Mouse (Mus musculus) liver, postnatal 0 days (tissue): ENCODE measurements around the gene Pin1rt1. TPM values are rescaled to one million over a fixed set of nuclear protein-coding genes. Genes with fewer than 3 reads are reported as not detected.
A peak's percentile ranks its signal among the peaks of the same experiment; 100 is the strongest.

Experiments used
- ATAC-seq: fragments of 200-750 bp; cut with Nextera tagmentation; 2 replicates; pipeline ENCODE4 v1.8.0; 2017; ENCODE audit warnings: mild to moderate bottlenecking, moderate library complexity
- DNase-seq: peaks from one replicate; pipeline ENCODE4 v3.0.0-alpha.2; 2016
- H3K27ac ChIP-seq: fragments of 300-500 bp; sonication (generic); 2 replicates; pipeline ENCODE4 v1.5.1; 2014; ENCODE audit warnings: antibody characterized with exemption, moderate library complexity, mild to moderate bottlenecking, low read depth
- H3K27me3 ChIP-seq: fragments of 300-500 bp; sonication (generic); 2 replicates; pipeline ENCODE4 v1.6.1; 2014; ENCODE audit warnings: low read length, control low read depth, mixed read lengths; ENCODE audit not compliant: insufficient read depth
- H3K36me3 ChIP-seq: fragments of 300-500 bp; sonication (generic); replicated peaks from 2 replicates; pipeline ENCODE4 v1.6.1; 2014; ENCODE audit warnings: mild to moderate bottlenecking, control low read depth, low read length, moderate library complexity, mixed read lengths; ENCODE audit not compliant: insufficient read depth
- H3K4me1 ChIP-seq: fragments of 300-500 bp; sonication (generic); 2 replicates; pipeline ENCODE4 v1.6.1; 2014; ENCODE audit warnings: antibody characterized with exemption, mild to moderate bottlenecking, control low read depth; ENCODE audit not compliant: insufficient read depth
- H3K4me2 ChIP-seq: fragments of 300-500 bp; sonication (generic); 2 replicates; pipeline ENCODE4 v1.6.1; 2014; ENCODE audit warnings: low read depth, mild to moderate bottlenecking, low read length, moderate library complexity, mixed read lengths
- H3K4me3 ChIP-seq: fragments of 300-500 bp; sonication (generic); 2 replicates; pipeline ENCODE4 v1.5.1; 2014; ENCODE audit warnings: low read depth, low read length
- H3K9ac ChIP-seq: fragments of 300-500 bp; sonication (generic); replicated peaks from 2 replicates; pipeline ENCODE4 v1.6.1; 2014; ENCODE audit warnings: mild to moderate bottlenecking, moderate library complexity
- H3K9me3 ChIP-seq: fragments of 300-500 bp; sonication (generic); 2 replicates; pipeline ENCODE4 v1.6.1; 2016; ENCODE audit warnings: mild to moderate bottlenecking, control low read depth, low read length, mixed read lengths
- CTCF ChIP-seq: sonication (generic); IDR thresholded peaks from 2 replicates; pipeline ENCODE4 v1.5.1; 2016; ENCODE audit warnings: antibody characterized with exemption, low read depth
- EP300 ChIP-seq: IDR thresholded peaks from 2 replicates; pipeline ENCODE4 v1.6.1; 2016; ENCODE audit warnings: antibody characterized with exemption, low read depth, mild to moderate bottlenecking
- WGBS: fragments of 180-500 bp; shearing (Covaris S2); extraction: QIAGEN DNeasy Blood & Tissue Kit; methylation state at CpG from one replicate; pipeline ENCODE4 v1.1.7; 2014; ENCODE audit not compliant: insufficient replicate concordance; 5-methylcytosine and 5-hydroxymethylcytosine counted together
- polyA plus RNA-seq: library from polyadenylated mRNA; unstranded; fragments of >200 nt; fragmentation: Nextera tagmentation; extraction: Ambion mirVana; gene quantifications from 2 replicates; pipeline ENCODE4 v1.2.1, GENCODE M21; 2015

The Pin1rt1 gene
- polyA plus RNA-seq, 1 experiment from 2014 or later = not detected

DNA sequence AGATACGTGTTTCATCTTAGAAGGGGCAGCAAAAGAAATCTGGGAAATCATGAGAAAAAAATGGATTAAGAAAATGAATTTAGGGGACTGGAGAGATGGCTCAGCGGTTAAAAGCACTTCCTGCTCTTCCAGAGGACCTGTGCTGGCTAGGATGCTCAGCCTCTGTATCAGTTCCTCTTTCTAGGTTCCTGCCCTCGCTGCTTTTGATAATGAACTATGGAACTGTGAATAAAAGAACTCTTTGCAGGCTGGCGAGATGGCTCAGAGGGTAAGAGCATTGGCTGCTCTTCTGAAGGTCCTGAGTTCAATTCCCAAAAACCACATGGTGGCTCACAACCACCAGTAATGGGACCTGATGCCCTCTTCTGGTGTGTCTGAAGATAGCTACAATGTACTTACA, 25.5 kb downstream of the Pin1rt1 start:
- no peak for ATAC-seq
- WGBS = 37% methylated on average over 4 of the region's 4 CpGs
- TF ChIP-seq CTCF (no peak), EP300 (no peak)

DNA sequence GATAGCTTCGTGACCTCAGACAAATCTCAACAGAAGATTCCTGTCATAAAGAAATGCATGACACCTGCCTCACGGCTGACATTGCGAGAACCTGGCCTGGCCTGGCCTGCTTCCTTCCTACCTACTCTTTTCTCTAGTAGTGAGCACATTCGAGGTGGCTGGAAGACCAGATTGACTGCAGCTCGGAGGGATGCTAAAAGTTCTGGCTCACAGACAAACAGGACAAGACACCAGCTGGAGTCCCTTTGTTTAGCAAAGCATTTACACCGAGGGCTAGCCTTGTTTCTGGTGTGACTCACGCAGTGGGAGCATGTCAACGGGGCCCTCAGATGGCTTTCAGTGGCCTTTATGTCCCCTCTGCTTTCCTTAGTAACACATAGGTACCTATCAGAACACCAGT, 27.5 kb downstream of the Pin1rt1 start:
- WGBS = 57% methylated on average over 8 of the region's 8 CpGs
- no peaks in the 10 kb centered on the region for H3K36me3 ChIP-seq
- ATAC-seq = peak; percentile 24; the same call in 1 of the 2 replicates
- no peak overlapping the region for H3K9ac ChIP-seq
- H3K27me3 ChIP-seq = no peaks in the 10 kb centered on the region
- H3K27ac ChIP-seq = peak overlapping the region; percentile 80
- H3K4me3 ChIP-seq = no peak overlapping the region
- H3K4me2 ChIP-seq = no peak overlapping the region
- no peak for DNase-seq
- no peaks in the 10 kb centered on the region for H3K9me3 ChIP-seq
- H3K4me1 ChIP-seq = peaks cover 8% of the 10 kb centered on the region
- TF ChIP-seq EP300 = no peak
- no peak for TF ChIP-seq CTCF

More for the DNA sequence above, 25.5 kb downstream of the Pin1rt1 start:
- Histone ChIP-seq H3K27ac (no peak overlapping the region), H3K4me2 (no peak overlapping the region), H3K4me3 (no peak overlapping the region), H3K4me1 (peaks cover 8% of the 10 kb centered on the region), H3K36me3 (no peaks in the 10 kb centered on the region), H3K9ac (no peak overlapping the region), H3K9me3 (no peaks in the 10 kb centered on the region), H3K27me3 (no peaks in the 10 kb centered on the region)
- DNase-seq = no peak

DNA sequence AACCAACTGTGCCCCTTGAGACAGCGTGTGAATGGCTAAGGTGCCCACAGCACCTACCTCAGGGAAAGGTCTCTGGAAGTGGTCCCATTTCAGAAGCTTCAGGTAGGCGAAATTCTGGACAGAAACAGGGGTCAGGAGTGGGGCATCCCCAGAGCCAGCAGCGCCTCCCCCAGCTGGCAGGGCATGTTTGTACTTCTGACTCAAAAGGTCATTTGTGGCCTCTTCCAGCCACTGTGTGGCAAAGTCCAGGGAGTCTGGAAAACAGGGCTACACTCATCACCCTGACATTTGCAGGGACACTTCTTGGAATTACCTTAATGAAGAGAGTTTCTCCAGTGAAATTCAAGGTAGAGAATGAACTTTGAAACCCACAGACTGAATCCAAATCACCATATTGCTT, 27.9 kb downstream of the Pin1rt1 start:
- H3K4me1 ChIP-seq = peaks cover 8% of the 10 kb centered on the region
- H3K4me3 ChIP-seq = no peak overlapping the region
- WGBS = 48% methylated on average over 3 of the region's 3 CpGs
- H3K9ac ChIP-seq = no peak overlapping the region
- no peaks in the 10 kb centered on the region for H3K27me3 ChIP-seq
- DNase-seq (peak; percentile 53), ATAC-seq (peak; percentile 87)
- H3K36me3 ChIP-seq = no peaks in the 10 kb centered on the region; the same call in 1 of the 2 replicates
- no peak overlapping the region for H3K4me2 ChIP-seq
- H3K27ac ChIP-seq = peak overlapping the region; percentile 80
- no peaks in the 10 kb centered on the region for H3K9me3 ChIP-seq
- no peak for TF ChIP-seq EP300
- no peak for TF ChIP-seq CTCF

DNA sequence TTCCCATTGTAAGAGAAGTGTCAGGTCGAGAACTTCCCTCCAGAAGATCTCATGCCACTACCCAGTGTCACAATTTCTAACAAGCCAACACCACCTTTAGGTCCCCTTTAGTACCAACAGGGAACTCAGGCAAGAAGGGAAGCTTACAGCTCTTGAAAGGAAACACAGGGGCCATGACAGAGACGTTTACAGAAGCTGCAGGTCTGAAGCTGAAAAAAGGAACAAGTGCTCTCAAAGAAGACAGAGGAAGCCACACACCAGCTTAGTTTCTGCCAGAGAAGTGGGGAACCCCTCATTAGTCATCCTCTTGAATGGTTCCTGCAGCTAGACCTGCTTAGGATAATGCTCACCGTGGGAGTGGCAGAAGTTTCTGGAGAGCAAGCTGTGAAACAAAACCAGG, 28.9 kb downstream of the Pin1rt1 start:
- no peaks in the 10 kb centered on the region for H3K9me3 ChIP-seq
- WGBS = 26% methylated on average over 3 of the region's 3 CpGs
- no peak overlapping the region for H3K4me3 ChIP-seq
- H3K4me2 ChIP-seq = no peak overlapping the region
- TF ChIP-seq EP300 (no peak), CTCF (no peak)
- H3K27ac ChIP-seq = no peak overlapping the region
- H3K36me3 ChIP-seq = no peaks in the 10 kb centered on the region; the same call in 1 of the 2 replicates
- no peaks in the 10 kb centered on the region for H3K27me3 ChIP-seq
- no peak overlapping the region for H3K9ac ChIP-seq
- no peak for DNase-seq
- no peak for ATAC-seq
- H3K4me1 ChIP-seq = peaks cover 8% of the 10 kb centered on the region

DNA sequence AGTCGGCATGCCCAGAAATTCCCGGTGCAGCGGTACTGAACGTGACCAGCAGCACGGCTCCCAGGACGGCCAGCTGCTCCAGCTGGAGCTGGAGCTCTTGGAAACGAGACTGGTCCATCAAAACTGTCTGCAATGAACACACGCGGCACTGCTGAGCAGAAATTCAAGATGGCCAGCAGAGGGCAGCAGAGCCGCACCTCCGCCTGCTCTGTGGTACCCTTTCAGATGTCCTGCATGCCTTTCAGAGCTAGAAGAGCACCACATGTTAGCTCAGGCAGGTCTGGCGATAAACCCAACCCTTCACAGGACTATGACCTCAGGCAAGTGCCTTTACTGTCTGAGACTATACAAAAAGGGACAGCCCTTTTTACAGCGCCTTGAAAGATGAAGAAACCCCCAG, 30.8 kb downstream of the Pin1rt1 start:
- no peak overlapping the region for H3K9ac ChIP-seq
- no peak overlapping the region for H3K27ac ChIP-seq
- TF ChIP-seq EP300 (no peak), CTCF (peak; percentile 97)
- 5% methylated on average over 13 of the region's 13 CpGs for WGBS
- no peaks in the 10 kb centered on the region for H3K9me3 ChIP-seq
- no peak overlapping the region for H3K4me3 ChIP-seq
- H3K4me2 ChIP-seq = peak overlapping the region; percentile 53
- DNase-seq (peak; percentile 85), ATAC-seq (peak; percentile 76)
- no peaks in the 10 kb centered on the region; the same call in 1 of the 2 replicates for H3K36me3 ChIP-seq
- peaks cover 8% of the 10 kb centered on the region for H3K4me1 ChIP-seq
- no peaks in the 10 kb centered on the region for H3K27me3 ChIP-seq

DNA sequence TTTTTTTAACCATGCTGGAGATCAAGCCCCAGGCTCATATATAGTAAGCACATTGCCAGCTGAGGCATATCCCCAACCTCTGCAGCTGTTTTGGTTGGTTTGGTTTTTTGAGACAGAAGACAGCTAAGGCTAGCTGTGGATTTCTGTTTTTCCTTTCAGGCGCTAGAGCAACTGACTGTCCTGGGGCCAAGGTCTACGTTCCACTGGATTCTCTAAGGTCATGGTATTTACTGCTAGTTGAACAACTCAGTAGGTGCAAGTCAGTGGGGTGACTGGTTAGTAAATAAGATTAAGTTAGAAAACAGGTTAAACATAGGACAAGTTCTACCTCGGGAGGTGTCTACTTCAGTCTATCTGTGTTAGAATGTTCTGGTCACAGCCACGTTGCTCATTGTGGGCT, 31.4 kb downstream of the Pin1rt1 start:
- 66% methylated on average over 4 of the region's 4 CpGs for WGBS
- H3K9ac ChIP-seq = no peak overlapping the region
- H3K4me2 ChIP-seq = peak overlapping the region; percentile 53; the same call in 1 of the 2 replicates
- no peaks in the 10 kb centered on the region for H3K27me3 ChIP-seq
- H3K4me1 ChIP-seq = peaks cover 8% of the 10 kb centered on the region
- DNase-seq (no peak), ATAC-seq (no peak)
- H3K4me3 ChIP-seq = no peak overlapping the region
- no peak overlapping the region for H3K27ac ChIP-seq
- no peaks in the 10 kb centered on the region; the same call in 1 of the 2 replicates for H3K36me3 ChIP-seq
- no peak for TF ChIP-seq EP300
- TF ChIP-seq CTCF = no peak
- H3K9me3 ChIP-seq = no peaks in the 10 kb centered on the region

DNA sequence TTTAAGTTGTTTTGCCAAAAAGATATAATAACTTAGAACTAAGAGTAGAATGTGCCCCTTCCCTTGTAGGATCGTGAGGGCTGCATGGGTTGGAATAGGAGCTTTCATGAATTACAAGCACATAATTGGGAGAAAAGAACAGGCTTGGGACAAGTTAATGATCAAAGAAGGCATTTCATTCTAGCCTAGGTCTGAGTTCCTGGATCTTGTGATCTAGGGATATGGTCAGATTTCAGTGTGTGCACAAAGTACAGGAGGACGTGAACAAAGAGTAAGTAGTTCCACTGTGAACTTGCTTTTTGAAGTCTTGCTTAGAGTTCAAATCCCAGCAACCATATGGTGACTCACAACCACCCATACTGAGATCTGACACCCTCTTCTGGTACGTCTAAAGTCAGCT, 38.9 kb downstream of the Pin1rt1 start:
- DNase-seq = no peak
- WGBS = 66% methylated on average over 3 of the region's 3 CpGs
- H3K27ac ChIP-seq = no peak overlapping the region
- H3K4me1 ChIP-seq = no peaks in the 10 kb centered on the region
- H3K27me3 ChIP-seq = no peaks in the 10 kb centered on the region
- H3K4me3 ChIP-seq = no peak overlapping the region
- H3K9me3 ChIP-seq = no peaks in the 10 kb centered on the region
- no peaks in the 10 kb centered on the region for H3K36me3 ChIP-seq
- no peak overlapping the region for H3K4me2 ChIP-seq
- no peak for TF ChIP-seq CTCF
- TF ChIP-seq EP300 = no peak
- ATAC-seq = no peak
- H3K9ac ChIP-seq = no peak overlapping the region
